8 mouse cellular contexts compared by ENCODE assay signal in the genomic region with DNA sequence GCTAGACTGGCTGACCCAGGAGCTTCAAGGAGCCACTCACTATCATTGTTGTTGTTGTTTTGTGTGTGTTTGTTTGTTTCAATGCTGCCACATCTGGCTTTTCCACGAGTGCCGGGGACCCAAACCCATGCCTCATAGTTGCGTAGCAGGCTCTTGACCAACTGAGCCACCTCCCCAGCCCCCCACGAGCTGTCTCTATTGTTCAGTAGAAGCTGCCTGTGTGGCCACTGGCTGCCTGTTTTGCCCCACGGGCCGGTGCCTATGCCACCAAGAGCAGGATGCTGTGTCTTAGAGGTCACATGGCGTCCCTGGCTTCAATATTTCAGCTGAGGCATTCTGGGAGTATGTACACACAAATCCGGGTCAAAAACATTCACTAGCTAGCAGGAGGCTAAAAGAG.
DNase-seq lines count a peak whose midpoint lies in the region; ATAC-seq lines count a peak whose summit lies in the region.

No protein-coding gene starts in this region.

- H3K4me3 ChIP-seq in kidney, embryonic 14.5 days (ENCODE audit: low read length), result no peak overlapping the region
- peak overlapping the region; percentile 37; the same call in 1 of the 2 replicates for H3K4me3 ChIP-seq in limb, embryonic 10.5 days
- H3K4me3 ChIP-seq in neural tube, embryonic 11.5 days (ENCODE audit: low read depth, low read length), result no peak overlapping the region

- no peak for ATAC-seq in kidney, embryonic 14.5 days (ENCODE audit: low FRiP score, low TSS enrichment)
- ATAC-seq in neural tube, embryonic 11.5 days (ENCODE audit: insufficient read depth, low FRiP score, low TSS enrichment), result peak; percentile 53

- no peaks in the 10 kb centered on the region for H3K36me3 ChIP-seq in kidney, embryonic 14.5 days (ENCODE audit: control insufficient read depth, insufficient read depth, low read length)
- no peaks in the 10 kb centered on the region for H3K36me3 ChIP-seq in limb, embryonic 10.5 days
- H3K36me3 ChIP-seq in neural tube, embryonic 11.5 days (ENCODE audit: control insufficient read depth, insufficient read depth, low read length), result no peaks in the 10 kb centered on the region

- DNase-seq in kidney, adult 9 months, result no peak
- peak; percentile 13 for DNase-seq in gastrocnemius, postnatal 10 days
- DNase-seq in limb, embryonic 10.5 days (ENCODE audit: low spot score), result peak; percentile 59
- DNase-seq in neural tube, embryonic 11.5 days (ENCODE audit: low spot score), result peak; percentile 50
- no peak for DNase-seq in spleen, postnatal 10 days (ENCODE audit: low spot score in 2 of 2)
- DNase-seq in urinary bladder, adult 2 months (ENCODE audit: low spot score), result no peak
- DNase-seq in thymus, adult 18-20 months, result no peak

- 0 out of 2 replicates have a peak overlapping the region, but pooled peaks have one; percentile 4 for H3K9ac ChIP-seq in kidney, embryonic 14.5 days (ENCODE audit: low read depth, low read length)
- H3K9ac ChIP-seq in neural tube, embryonic 11.5 days (ENCODE audit: low read length), result peak overlapping the region; percentile 26

- no peaks in the 10 kb centered on the region for H3K9me3 ChIP-seq in kidney, embryonic 14.5 days (ENCODE audit: control insufficient read depth, low read length)
- no peaks in the 10 kb centered on the region for H3K9me3 ChIP-seq in limb, embryonic 10.5 days (replicated peaks)
- H3K9me3 ChIP-seq in neural tube, embryonic 11.5 days (ENCODE audit: control insufficient read depth, low read length), result no peaks in the 10 kb centered on the region

- no peaks in the 10 kb centered on the region for H3K27me3 ChIP-seq in kidney, embryonic 14.5 days (ENCODE audit: control insufficient read depth, insufficient read depth, low read length)
- H3K27me3 ChIP-seq in limb, embryonic 10.5 days (ENCODE audit: low read depth, poor library complexity, severe bottlenecking), result no peaks in the 10 kb centered on the region
- H3K27me3 ChIP-seq in neural tube, embryonic 11.5 days (ENCODE audit: control insufficient read depth, insufficient read depth, low read length), result no peaks in the 10 kb centered on the region

- peak overlapping the region; percentile 84 for H3K27ac ChIP-seq in kidney, embryonic 14.5 days (ENCODE audit: low read depth, low read length)
- peak overlapping the region; percentile 96 for H3K27ac ChIP-seq in limb, embryonic 10.5 days
- H3K27ac ChIP-seq in neural tube, embryonic 11.5 days (ENCODE audit: low read depth, low read length), result peak overlapping the region; percentile 77

- 55% methylated on average over 8 of the region's 8 CpGs for WGBS in kidney, embryonic 14.5 days
- 47% methylated on average over 8 of the region's 8 CpGs for WGBS in limb, embryonic 10.5 days
- WGBS in neural tube, embryonic 11.5 days, result 16% methylated on average over 8 of the region's 8 CpGs

- H3K4me1 ChIP-seq in kidney, embryonic 14.5 days (ENCODE audit: control insufficient read depth, insufficient read depth, low read length), result peaks cover 21% of the 10 kb centered on the region
- H3K4me1 ChIP-seq in limb, embryonic 10.5 days, result peaks cover 44% of the 10 kb centered on the region
- peaks cover 29% of the 10 kb centered on the region for H3K4me1 ChIP-seq in neural tube, embryonic 11.5 days (ENCODE audit: control insufficient read depth, insufficient read depth, low read length)

- no peak overlapping the region for H3K4me2 ChIP-seq in kidney, embryonic 14.5 days (replicated peaks; ENCODE audit: low read depth, low read length)
- no peak overlapping the region for H3K4me2 ChIP-seq in neural tube, embryonic 11.5 days (ENCODE audit: low read depth)

Comparison
In these comparisons a context has a peak if more than half of its experiments do, and no peak if none do; other contexts are left out.
1. DNase-seq: peak in gastrocnemius, postnatal 10 days (single experiment), limb, embryonic 10.5 days (single experiment) and neural tube, embryonic 11.5 days (single experiment); none in kidney, adult 9 months (single experiment), spleen, postnatal 10 days (0 of 2), urinary bladder, adult 2 months (single experiment) and thymus, adult 18-20 months (0 of 2).
2. Peak in every context shown above with its lines, with median percentiles within 50 percentile points of each other: H3K27ac ChIP-seq.